In genomic region chr6:86371950-86372516, GRCm38 (mm10) we compare ENCODE assay signal across 8 mouse cellular contexts. TPM values are rescaled to one million over a fixed set of nuclear protein-coding genes. Genes with fewer than 3 reads are reported as not detected.
A peak's percentile ranks its signal among the peaks of the same experiment; 100 is the strongest.
DNase-seq lines count a peak whose midpoint lies in the region; ATAC-seq and TF ChIP-seq lines count a peak whose summit lies in the region.

No protein-coding gene starts in this region.

- peak overlapping the region; percentile 91 for H3K9ac ChIP-seq in heart, embryonic 11.5 days (ENCODE audit: low read depth, low read length)
- peak overlapping the region; percentile 92 for H3K9ac ChIP-seq in forebrain, embryonic 11.5 days (ENCODE audit: low read length)
- peak overlapping the region; percentile 76 for H3K9ac ChIP-seq in liver, embryonic 15.5 days

- peak overlapping the region; percentile 89; the same call in 1 of the 2 replicates for H3K27ac ChIP-seq in heart, embryonic 11.5 days (ENCODE audit: low read depth, low read length)
- H3K27ac ChIP-seq in forebrain, embryonic 11.5 days (ENCODE audit: low read depth, low read length): no peak overlapping the region; the same call in 1 of the 2 replicates
- H3K27ac ChIP-seq in liver, embryonic 15.5 days (replicated peaks): peak overlapping the region; percentile 83; the same call in 1 of the 2 replicates

- peaks cover 6% of the 10 kb centered on the region for H3K36me3 ChIP-seq in heart, embryonic 11.5 days (ENCODE audit: control insufficient read depth, insufficient read depth, low read length)
- peaks cover 74% of the 10 kb centered on the region for H3K36me3 ChIP-seq in E14TG2a.4 (ENCODE audit: insufficient read depth, low read length)
- peaks cover 3% of the 10 kb centered on the region; the same call in 1 of the 2 replicates for H3K36me3 ChIP-seq in forebrain, embryonic 11.5 days (ENCODE audit: control insufficient read depth, insufficient read depth, low read length)
- H3K36me3 ChIP-seq in liver, embryonic 15.5 days (replicated peaks): peaks cover 43% of the 10 kb centered on the region

- no peak for DNase-seq in heart, adult 8-10 months (ENCODE audit: low spot score)
- DNase-seq in forebrain, embryonic 11.5 days (ENCODE audit: low spot score): no peak
- no peak for DNase-seq in gastrocnemius, postnatal 4 days (ENCODE audit: low spot score in 2 of 2)
- no peak for DNase-seq in left cerebral cortex, postnatal 25 days (ENCODE audit: low spot score in 2 of 2)

- peaks cover 13% of the 10 kb centered on the region; the same call in 1 of the 2 replicates for H3K4me1 ChIP-seq in heart, embryonic 11.5 days (ENCODE audit: control insufficient read depth, insufficient read depth, low read length)
- peaks cover 54% of the 10 kb centered on the region for H3K4me1 ChIP-seq in E14TG2a.4 (replicated peaks; ENCODE audit: low read depth, low read length)
- H3K4me1 ChIP-seq in forebrain, embryonic 11.5 days (replicated peaks; ENCODE audit: control insufficient read depth, insufficient read depth, low read length): peaks cover 10% of the 10 kb centered on the region
- peaks cover 36% of the 10 kb centered on the region for H3K4me1 ChIP-seq in liver, embryonic 15.5 days (replicated peaks)

- no peaks in the 10 kb centered on the region for H3K9me3 ChIP-seq in heart, embryonic 11.5 days (replicated peaks; ENCODE audit: control insufficient read depth, low read length)
- no peaks in the 10 kb centered on the region for H3K9me3 ChIP-seq in E14TG2a.4 (ENCODE audit: low read length)
- no peaks in the 10 kb centered on the region for H3K9me3 ChIP-seq in forebrain, embryonic 11.5 days (ENCODE audit: control insufficient read depth, low read length)
- no peaks in the 10 kb centered on the region for H3K9me3 ChIP-seq in liver, embryonic 15.5 days (replicated peaks)

- TF ChIP-seq CTCF in E14TG2a.4 (conservative IDR thresholded peaks at IDR 0.05; ENCODE audit: low read length): no peak

- H3K27me3 ChIP-seq in heart, embryonic 11.5 days (ENCODE audit: control insufficient read depth, insufficient read depth, low read length): no peaks in the 10 kb centered on the region
- H3K27me3 ChIP-seq in E14TG2a.4 (ENCODE audit: insufficient read depth, low read length): no peaks in the 10 kb centered on the region
- H3K27me3 ChIP-seq in forebrain, embryonic 11.5 days (ENCODE audit: control insufficient read depth, insufficient read depth, low read length): no peaks in the 10 kb centered on the region
- no peaks in the 10 kb centered on the region for H3K27me3 ChIP-seq in liver, embryonic 15.5 days

- H3K4me3 ChIP-seq in heart, embryonic 11.5 days (ENCODE audit: low read depth, low read length): peak overlapping the region; percentile 65
- H3K4me3 ChIP-seq in E14TG2a.4 (replicated peaks; ENCODE audit: low read length): peak overlapping the region; percentile 100
- H3K4me3 ChIP-seq in forebrain, embryonic 11.5 days (ENCODE audit: low read depth, low read length): peak overlapping the region; percentile 88
- peak overlapping the region; percentile 81 for H3K4me3 ChIP-seq in liver, embryonic 15.5 days (replicated peaks)

- intact Hi-C loops in left cerebral cortex, postnatal 25 days (cut with DNase I): no loop called here

- H3K4me2 ChIP-seq in heart, embryonic 11.5 days: peak overlapping the region; percentile 85
- peak overlapping the region; percentile 84 for H3K4me2 ChIP-seq in forebrain, embryonic 11.5 days (ENCODE audit: low read depth, low read length, severe bottlenecking)
- H3K4me2 ChIP-seq in liver, embryonic 15.5 days: peak overlapping the region; percentile 74

- WGBS in heart, embryonic 11.5 days (ENCODE audit: insufficient replicate concordance): 4% methylated on average over 12 of the region's 12 CpGs
- 5% methylated on average over 12 of the region's 12 CpGs for WGBS in forebrain, embryonic 11.5 days
- WGBS in liver, embryonic 15.5 days (ENCODE audit: insufficient replicate concordance): 2% methylated on average over 12 of the region's 12 CpGs

- ATAC-seq in heart, embryonic 11.5 days (replicated peaks; ENCODE audit: insufficient number of reproducible peaks, low FRiP score, low TSS enrichment): no peak
- ATAC-seq in forebrain, embryonic 11.5 days (replicated peaks; ENCODE audit: low FRiP score): no peak
- no peak for ATAC-seq in liver, embryonic 15.5 days (ENCODE audit: insufficient read depth)
- no peak for ATAC-seq in frontal cortex, adult (ENCODE audit: low TSS enrichment)

RNA-seq across cellular contexts. Expression of gene Snrpg, which starts 0.9 kb away (rescaled TPM):
- polyA plus RNA-seq in heart, embryonic 11.5 days (2014; fragmentation: Nextera tagmentation; extraction: Ambion mirVana): 389 and 393 TPM in 2 replicates
- total RNA-seq in heart, adult 8-10 months (2022): 10 to 100 TPM; 37.0 to 60.8 (median 40.2) TPM
- polyA plus RNA-seq in forebrain, embryonic 11.5 days (2014; fragmentation: Nextera tagmentation; extraction: Ambion mirVana): 775 and 792 TPM in 2 replicates
- polyA plus RNA-seq in liver, embryonic 15.5 days (2015; fragmentation: Nextera tagmentation; extraction: Ambion mirVana): 251 and 306 TPM in 2 replicates
- total RNA-seq in gastrocnemius, postnatal 4 days (2021): 100 to 1,000 TPM in 1 of 2 experiments, 10 to 100 TPM in 1; 97.3 to 118 TPM
- 10 to 100 TPM; 58.9 to 62.2 TPM for total RNA-seq in left cerebral cortex, postnatal 25 days (2021)

RNA-seq across cellular contexts. Expression of gene Fam136a, which starts 6.6 kb away (rescaled TPM):
- 118 and 127 TPM in 2 replicates for polyA plus RNA-seq in heart, embryonic 11.5 days (2014; fragmentation: Nextera tagmentation; extraction: Ambion mirVana)
- total RNA-seq in heart, adult 8-10 months (2022): 10 to 100 TPM; 24.7 to 28.7 (median 25.4) TPM
- polyA plus RNA-seq in forebrain, embryonic 11.5 days (2014; fragmentation: Nextera tagmentation; extraction: Ambion mirVana): 164 and 168 TPM in 2 replicates
- 62.9 and 65.2 TPM in 2 replicates for polyA plus RNA-seq in liver, embryonic 15.5 days (2015; fragmentation: Nextera tagmentation; extraction: Ambion mirVana)
- 10 to 100 TPM; 47.8 to 50.2 TPM for total RNA-seq in gastrocnemius, postnatal 4 days (2021)
- total RNA-seq in left cerebral cortex, postnatal 25 days (2021): 10 to 100 TPM; 23.9 to 24.1 TPM

RNA-seq across cellular contexts. Expression of gene Pcyox1, which starts 24.9 kb away (rescaled TPM):
- polyA plus RNA-seq in heart, embryonic 11.5 days (2014; fragmentation: Nextera tagmentation; extraction: Ambion mirVana): 50.0 and 52.6 TPM in 2 replicates
- total RNA-seq in heart, adult 8-10 months (2022): 10 to 100 TPM; 68.7 to 96.5 (median 89.3) TPM
- polyA plus RNA-seq in forebrain, embryonic 11.5 days (2014; fragmentation: Nextera tagmentation; extraction: Ambion mirVana): 94.8 and 95.3 TPM in 2 replicates
- 58.6 and 66.3 TPM in 2 replicates for polyA plus RNA-seq in liver, embryonic 15.5 days (2015; fragmentation: Nextera tagmentation; extraction: Ambion mirVana)
- 10 to 100 TPM; 84.7 to 88.8 TPM for total RNA-seq in gastrocnemius, postnatal 4 days (2021)
- 100 to 1,000 TPM in 1 of 2 experiments, 10 to 100 TPM in 1; 95.3 to 104 TPM for total RNA-seq in left cerebral cortex, postnatal 25 days (2021)

RNA-seq across cellular contexts. Expression of gene Tia1, which starts 32.0 kb away (rescaled TPM):
- polyA plus RNA-seq in heart, embryonic 11.5 days (2014; fragmentation: Nextera tagmentation; extraction: Ambion mirVana): 144 and 146 TPM in 2 replicates
- total RNA-seq in heart, adult 8-10 months (2022): 10 to 100 TPM; 16.3 to 20.2 (median 17.6) TPM
- polyA plus RNA-seq in forebrain, embryonic 11.5 days (2014; fragmentation: Nextera tagmentation; extraction: Ambion mirVana): 271 and 307 TPM in 2 replicates
- polyA plus RNA-seq in liver, embryonic 15.5 days (2015; fragmentation: Nextera tagmentation; extraction: Ambion mirVana): 19.1 and 20.8 TPM in 2 replicates
- 10 to 100 TPM; 61.3 to 77.4 TPM for total RNA-seq in gastrocnemius, postnatal 4 days (2021)
- total RNA-seq in left cerebral cortex, postnatal 25 days (2021): 100 to 1,000 TPM; 107 to 116 TPM

RNA-seq across cellular contexts. Expression of gene Gm44790, which starts 54.4 kb away (rescaled TPM):
- not detected in 2 replicates for polyA plus RNA-seq in heart, embryonic 11.5 days (2014; fragmentation: Nextera tagmentation; extraction: Ambion mirVana)
- 1 to 10 TPM in 1 of 4 experiments, under 1 TPM in 1, not detected in 2; 0.47 to 3.2 TPM for total RNA-seq in heart, adult 8-10 months (2022)
- 0.37 TPM in 1 of 2 replicates, not detected in the other for polyA plus RNA-seq in forebrain, embryonic 11.5 days (2014; fragmentation: Nextera tagmentation; extraction: Ambion mirVana)
- polyA plus RNA-seq in liver, embryonic 15.5 days (2015; fragmentation: Nextera tagmentation; extraction: Ambion mirVana): not detected in 2 replicates
- not detected for total RNA-seq in gastrocnemius, postnatal 4 days (2021)
- total RNA-seq in left cerebral cortex, postnatal 25 days (2021): not detected
